Mouse (Mus musculus): ENCODE data around the gene Lpp. TPM values are rescaled to one million over a fixed set of nuclear protein-coding genes. Genes with fewer than 3 reads are reported as not detected.

Gene Lpp
- polyA plus RNA-seq, 1 experiment: 15.0 TPM

DNA sequence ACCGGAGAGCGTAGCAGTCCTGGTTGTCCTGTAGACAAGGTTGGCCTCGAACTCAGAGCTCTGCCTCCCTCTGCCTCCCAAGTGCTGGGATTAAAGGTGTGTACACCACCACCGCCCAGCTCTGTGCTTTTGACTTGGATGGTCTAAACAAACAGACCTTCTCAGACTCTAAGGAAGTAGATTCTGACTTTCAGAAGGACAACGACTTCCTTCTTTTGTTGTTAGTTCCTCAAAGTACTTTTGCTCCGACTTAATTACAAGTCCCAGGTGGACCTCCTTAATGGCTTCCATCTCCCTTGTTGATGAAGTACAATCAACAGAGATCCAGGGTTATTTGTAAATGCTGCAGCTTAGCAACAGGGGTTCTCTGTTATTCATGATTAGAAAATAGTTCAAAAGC is 645.2 kb downstream of the Lpp start:
- no peaks in the 10 kb centered on the region for H3K36me3 ChIP-seq (ENCODE audit: control insufficient read depth, insufficient read depth, low read length)
- no peaks in the 10 kb centered on the region for H3K27me3 ChIP-seq (ENCODE audit: control insufficient read depth, insufficient read depth, low read length)
- H3K27ac ChIP-seq (ENCODE audit: control insufficient read depth, insufficient read depth, low read length): no peak overlapping the region
- no peak for DNase-seq
- peaks cover 4% of the 10 kb centered on the region for H3K4me1 ChIP-seq (replicated peaks; ENCODE audit: control insufficient read depth, insufficient read depth, low read length)
- 64% methylated on average over 6 of the region's 6 CpGs for whole genome bisulfite sequencing
- no peak for TF ChIP-seq POLR2A (IDR thresholded peaks at IDR 0.05; ENCODE audit: control insufficient read depth, extremely low read depth, insufficient read depth, low read length, poor library complexity)
- no peak for TF ChIP-seq CTCF (IDR thresholded peaks at IDR 0.05; ENCODE audit: borderline replicate concordance, control insufficient read depth, extremely low read depth, insufficient read depth, low read length, poor library complexity)
- no peak overlapping the region for H3K4me3 ChIP-seq (ENCODE audit: control insufficient read depth, insufficient read depth, low read length)

DNA sequence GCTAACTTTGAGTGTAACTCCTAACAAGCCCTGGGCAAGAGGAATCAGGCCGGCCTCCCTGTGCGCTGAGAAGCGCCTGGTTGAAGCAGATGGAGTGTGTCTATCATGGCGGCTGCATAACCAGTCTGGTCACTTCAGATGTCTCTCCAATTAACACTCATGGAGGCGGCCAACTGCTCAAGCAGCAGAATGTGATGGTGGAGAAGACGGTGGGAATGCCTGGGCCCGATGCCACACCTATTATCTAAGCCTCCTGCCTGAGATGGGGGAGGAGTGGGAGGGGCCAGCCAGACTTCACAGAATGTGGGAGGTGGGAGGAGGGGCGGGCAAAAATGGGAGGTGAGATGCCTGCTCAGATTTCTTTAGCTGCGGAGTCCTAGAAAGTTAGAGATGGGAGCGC is 646.6 kb downstream of the Lpp start:
- Histone ChIP-seq H3K36me3 (ENCODE audit: control insufficient read depth, insufficient read depth, low read length) (no peaks in the 10 kb centered on the region), H3K4me1 (replicated peaks; ENCODE audit: control insufficient read depth, insufficient read depth, low read length) (peaks cover 4% of the 10 kb centered on the region), H3K27me3 (ENCODE audit: control insufficient read depth, insufficient read depth, low read length) (no peaks in the 10 kb centered on the region), H3K27ac (ENCODE audit: control insufficient read depth, insufficient read depth, low read length) (no peak overlapping the region), H3K4me3 (ENCODE audit: control insufficient read depth, insufficient read depth, low read length) (no peak overlapping the region)
- WGBS: 81% methylated on average over 10 of the region's 10 CpGs
- no peak for DNase-seq
- no peak for TF ChIP-seq POLR2A (IDR thresholded peaks at IDR 0.05; ENCODE audit: control insufficient read depth, extremely low read depth, insufficient read depth, low read length, poor library complexity)
- TF ChIP-seq CTCF (IDR thresholded peaks at IDR 0.05; ENCODE audit: borderline replicate concordance, control insufficient read depth, extremely low read depth, insufficient read depth, low read length, poor library complexity): no peak

DNA sequence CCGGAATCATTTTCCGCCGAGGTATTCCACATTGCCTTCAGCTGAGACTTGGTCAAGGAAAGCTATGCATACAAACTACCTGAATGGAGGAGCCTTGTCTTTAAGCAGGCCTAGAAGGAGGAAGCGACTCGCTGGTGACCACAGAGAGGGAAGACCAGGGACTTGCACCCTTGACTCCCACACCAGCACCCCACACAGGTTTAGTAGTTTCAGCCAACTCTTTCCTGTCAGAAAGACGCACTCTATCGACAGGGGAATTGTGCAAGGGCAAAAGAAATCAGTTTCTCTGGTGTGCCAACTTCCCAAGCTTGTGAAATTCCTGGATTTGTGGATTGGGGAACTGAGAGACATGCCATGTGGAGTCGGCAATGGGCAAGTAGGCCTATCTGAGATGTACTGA is 647.9 kb downstream of the Lpp start:
- WGBS: 77% methylated on average over 8 of the region's 8 CpGs
- DNase-seq: no peak
- Histone ChIP-seq H3K36me3 (ENCODE audit: control insufficient read depth, insufficient read depth, low read length) (no peaks in the 10 kb centered on the region), H3K4me3 (ENCODE audit: control insufficient read depth, insufficient read depth, low read length) (no peak overlapping the region), H3K4me1 (replicated peaks; ENCODE audit: control insufficient read depth, insufficient read depth, low read length) (peaks cover 4% of the 10 kb centered on the region), H3K27me3 (ENCODE audit: control insufficient read depth, insufficient read depth, low read length) (no peaks in the 10 kb centered on the region), H3K27ac (ENCODE audit: control insufficient read depth, insufficient read depth, low read length) (no peak overlapping the region)
- TF ChIP-seq POLR2A (IDR thresholded peaks at IDR 0.05; ENCODE audit: control insufficient read depth, extremely low read depth, insufficient read depth, low read length, poor library complexity) (no peak), CTCF (IDR thresholded peaks at IDR 0.05; ENCODE audit: borderline replicate concordance, control insufficient read depth, extremely low read depth, insufficient read depth, low read length, poor library complexity) (no peak)

GRCm38 (mm10) chr16:25041855-25042529 is 648.7 kb downstream of the Lpp start:
- peaks cover 4% of the 10 kb centered on the region for H3K4me1 ChIP-seq (replicated peaks; ENCODE audit: control insufficient read depth, insufficient read depth, low read length)
- H3K36me3 ChIP-seq (ENCODE audit: control insufficient read depth, insufficient read depth, low read length): no peaks in the 10 kb centered on the region
- no peaks in the 10 kb centered on the region for H3K27me3 ChIP-seq (ENCODE audit: control insufficient read depth, insufficient read depth, low read length)
- 59% methylated on average over 5 of the region's 5 CpGs for WGBS
- DNase-seq: no peak
- H3K27ac ChIP-seq (ENCODE audit: control insufficient read depth, insufficient read depth, low read length): no peak overlapping the region
- TF ChIP-seq POLR2A (IDR thresholded peaks at IDR 0.05; ENCODE audit: control insufficient read depth, extremely low read depth, insufficient read depth, low read length, poor library complexity) (no peak), CTCF (IDR thresholded peaks at IDR 0.05; ENCODE audit: borderline replicate concordance, control insufficient read depth, extremely low read depth, insufficient read depth, low read length, poor library complexity) (no peak)
- H3K4me3 ChIP-seq (ENCODE audit: control insufficient read depth, insufficient read depth, low read length): no peak overlapping the region

Measured in thymus, adult 2 months (tissue).